Mouse (Mus musculus): ENCODE results near the gene Fam187b. TPM values are rescaled to one million over a fixed set of nuclear protein-coding genes. Genes with fewer than 3 reads are reported as not detected.

Fam187b gene
- polyA plus RNA-seq, 1 experiment from 2014 or later, result 1.4 TPM

DNA sequence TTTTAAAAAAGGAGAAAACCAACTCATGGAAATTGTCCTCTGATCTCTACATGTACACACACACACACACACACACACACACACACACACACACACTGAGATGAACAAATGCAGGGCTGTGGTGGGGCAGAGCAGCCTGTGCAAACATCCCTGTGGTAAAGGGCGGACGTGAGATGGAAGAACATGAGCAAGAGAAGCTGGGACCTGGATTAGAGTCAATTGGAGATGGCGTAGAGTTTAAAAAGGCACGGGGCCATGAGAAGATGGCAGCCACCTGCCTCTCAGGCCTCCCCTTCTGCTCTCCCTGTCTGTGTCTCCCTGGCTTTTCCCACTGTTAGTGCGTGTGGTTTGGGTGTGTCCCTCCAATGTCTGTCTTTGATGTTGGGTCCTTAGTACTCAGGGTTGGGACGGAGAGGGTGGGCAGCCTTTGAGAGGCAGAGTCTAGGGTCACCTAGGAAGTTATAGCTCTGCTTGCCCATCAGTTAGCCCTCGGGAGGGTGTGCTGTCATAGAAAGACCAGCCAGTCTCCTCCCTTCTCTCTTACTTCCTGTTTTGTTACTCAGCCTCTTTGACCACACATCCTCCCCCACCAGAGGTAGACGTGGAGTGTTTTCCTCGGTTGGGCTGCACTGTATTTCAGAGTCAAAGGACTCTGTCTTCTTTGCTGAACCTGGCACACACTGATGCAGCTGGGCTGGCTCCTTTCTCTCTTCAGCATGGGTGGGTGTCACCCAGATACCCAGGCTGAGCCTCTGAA is 60.0 kb downstream of the Fam187b start:
- no peak overlapping the region for H3K4me2 ChIP-seq (replicated peaks)
- H3K36me3 ChIP-seq, result no peaks in the 10 kb centered on the region
- H3K9me3 ChIP-seq (replicated peaks), result no peaks in the 10 kb centered on the region
- H3K27ac ChIP-seq, result no peak overlapping the region
- no peak for ATAC-seq (ENCODE audit: low FRiP score)
- no peaks in the 10 kb centered on the region for H3K4me1 ChIP-seq
- 76% methylated on average over 9 of the region's 9 CpGs for WGBS
- H3K27me3 ChIP-seq, result no peaks in the 10 kb centered on the region
- H3K9ac ChIP-seq, result no peak overlapping the region
- H3K4me3 ChIP-seq, result no peak overlapping the region

DNA sequence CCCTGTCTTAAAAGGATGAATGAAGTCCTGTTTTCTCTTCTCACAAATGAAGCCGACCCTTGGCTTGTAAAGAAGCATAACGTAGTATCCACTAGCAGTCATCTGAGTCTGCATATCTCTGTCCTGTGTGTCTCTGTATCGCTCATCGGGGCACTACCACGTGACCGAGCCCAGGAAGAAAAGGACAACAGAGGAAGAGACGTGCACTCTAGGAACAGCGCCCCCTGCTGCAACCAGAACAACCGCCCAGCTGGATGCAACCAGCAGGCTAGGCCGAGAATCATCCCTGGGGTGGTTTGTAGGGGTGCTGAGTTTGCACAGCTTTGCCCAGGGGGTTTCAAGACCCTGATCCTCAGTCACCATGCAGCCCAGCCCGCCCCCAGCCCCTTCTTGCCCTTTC is 61.2 kb downstream of the Fam187b start:
- Histone ChIP-seq H3K4me3 (no peak overlapping the region), H3K4me1 (no peaks in the 10 kb centered on the region), H3K27me3 (no peaks in the 10 kb centered on the region), H3K27ac (no peak overlapping the region), H3K9me3 (replicated peaks) (no peaks in the 10 kb centered on the region), H3K36me3 (no peaks in the 10 kb centered on the region), H3K4me2 (replicated peaks) (no peak overlapping the region), H3K9ac (no peak overlapping the region)
- ATAC-seq (ENCODE audit: low FRiP score), result no peak
- WGBS, result 66% methylated on average over 11 of the region's 11 CpGs

DNA sequence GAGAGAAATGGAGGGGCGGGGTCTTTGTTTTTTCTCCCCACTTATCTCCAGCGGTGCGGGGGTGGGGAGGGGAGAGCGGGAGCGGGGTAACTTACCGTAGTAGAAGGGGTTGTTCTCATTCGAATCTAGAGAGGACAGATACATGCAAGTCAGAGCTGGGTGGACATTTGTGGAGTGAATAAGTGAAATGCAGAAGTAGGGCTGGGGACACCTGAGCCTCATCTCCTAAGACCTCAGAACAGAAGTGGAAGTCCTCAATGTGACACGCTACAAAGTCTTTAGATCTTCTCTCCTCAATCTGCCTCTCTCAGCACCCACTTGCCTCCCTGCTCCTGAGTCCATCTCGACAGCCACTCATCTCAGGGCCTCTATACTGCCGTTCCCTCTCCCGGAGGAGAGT is 61.7 kb downstream of the Fam187b start:
- no peak for ATAC-seq (ENCODE audit: low FRiP score)
- H3K4me3 ChIP-seq, result no peak overlapping the region
- WGBS, result 82% methylated on average over 9 of the region's 11 CpGs

DNA sequence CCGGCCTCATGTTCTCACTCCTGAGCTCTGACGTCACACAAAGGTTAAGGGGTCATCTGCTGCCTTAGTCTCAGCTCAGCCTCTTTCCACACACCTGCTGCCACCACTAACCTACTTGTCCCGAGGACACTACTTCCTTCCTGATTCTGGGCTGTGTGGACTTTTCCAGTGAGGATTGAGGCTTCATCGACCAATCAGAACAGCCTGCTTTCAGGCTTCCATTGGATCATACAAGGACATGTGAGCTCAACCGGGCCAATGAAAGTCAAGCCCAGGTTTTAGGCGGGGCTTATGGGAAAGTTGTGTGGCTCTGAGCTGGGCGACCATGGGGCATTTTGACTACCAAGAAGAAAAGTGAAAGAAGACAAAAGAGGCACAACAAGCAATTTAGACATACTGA is 63.3 kb downstream of the Fam187b start:
- no peak for ATAC-seq (ENCODE audit: low FRiP score)
- peaks cover 18% of the 10 kb centered on the region for H3K27me3 ChIP-seq
- no peak overlapping the region for H3K27ac ChIP-seq
- H3K4me2 ChIP-seq (replicated peaks), result no peak overlapping the region
- WGBS, result 85% methylated on average over 7 of the region's 7 CpGs
- H3K36me3 ChIP-seq, result no peaks in the 10 kb centered on the region
- no peaks in the 10 kb centered on the region for H3K9me3 ChIP-seq (replicated peaks)
- no peak overlapping the region for H3K4me3 ChIP-seq
- H3K4me1 ChIP-seq, result peaks cover 5% of the 10 kb centered on the region
- H3K9ac ChIP-seq, result no peak overlapping the region

More for the DNA sequence above, 61.7 kb downstream of the Fam187b start:
- Histone ChIP-seq H3K27ac (no peak overlapping the region), H3K36me3 (no peaks in the 10 kb centered on the region), H3K9me3 (replicated peaks) (no peaks in the 10 kb centered on the region), H3K27me3 (peaks cover 2% of the 10 kb centered on the region; the same call in 1 of the 2 replicates), H3K4me1 (no peaks in the 10 kb centered on the region), H3K9ac (no peak overlapping the region), H3K4me2 (replicated peaks) (no peak overlapping the region)

GRCm38 (mm10) chr7:31037675-31038074 is 64.1 kb downstream of the Fam187b start:
- no peak overlapping the region for H3K4me3 ChIP-seq
- H3K27me3 ChIP-seq, result peaks cover 26% of the 10 kb centered on the region

DNA sequence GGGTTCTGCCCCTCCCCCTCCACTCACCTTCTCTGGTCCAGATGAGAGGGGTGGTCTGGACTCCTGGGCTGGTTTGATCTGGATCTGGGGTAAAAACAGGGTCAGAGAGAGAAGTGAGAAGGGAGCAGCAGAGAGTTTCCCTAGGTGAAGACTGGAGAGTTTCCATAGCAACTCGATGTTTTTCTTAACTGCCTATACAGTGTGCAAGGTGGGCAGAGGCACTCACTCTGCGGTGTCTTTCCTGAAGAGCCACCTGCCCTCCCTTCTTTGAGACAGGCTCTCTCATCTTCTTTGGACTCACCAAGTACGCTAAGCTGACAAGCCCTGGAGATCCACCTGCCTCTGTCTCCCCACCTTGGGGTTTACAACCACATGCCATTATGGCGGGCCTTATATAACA is 65.4 kb downstream of the Fam187b start:
- Histone ChIP-seq H3K9ac (no peak overlapping the region), H3K36me3 (no peaks in the 10 kb centered on the region), H3K4me1 (peaks cover 11% of the 10 kb centered on the region), H3K4me2 (replicated peaks) (no peak overlapping the region), H3K9me3 (replicated peaks) (no peaks in the 10 kb centered on the region), H3K27ac (no peak overlapping the region), H3K27me3 (peaks cover 38% of the 10 kb centered on the region), H3K4me3 (no peak overlapping the region)
- no peak for ATAC-seq (ENCODE audit: low FRiP score)
- WGBS, result 88% methylated on average over 4 of the region's 4 CpGs

More at GRCm38 (mm10) chr7:31037675-31038074, 64.1 kb downstream of the Fam187b start:
- ATAC-seq (ENCODE audit: low FRiP score), result no peak
- H3K36me3 ChIP-seq, result no peaks in the 10 kb centered on the region
- no peak overlapping the region for H3K4me2 ChIP-seq (replicated peaks)
- no peaks in the 10 kb centered on the region for H3K9me3 ChIP-seq (replicated peaks)
- 90% methylated on average over 2 of the region's 2 CpGs for WGBS
- H3K27ac ChIP-seq, result no peak overlapping the region
- H3K4me1 ChIP-seq, result peaks cover 11% of the 10 kb centered on the region
- no peak overlapping the region for H3K9ac ChIP-seq

Other genes starting within 250 kb of the Fam187b start
- gene Tmem147, start 244.2 kb upstream of the Fam187b start, polyA plus RNA-seq (2016; fragmentation: Nextera tagmentation; extraction: Ambion mirVana), result 147 and 164 TPM in 2 replicates
- gene Gapdhs, start 230.1 kb upstream of the Fam187b start, polyA plus RNA-seq (2016; fragmentation: Nextera tagmentation; extraction: Ambion mirVana), result 0.76 and 1.1 TPM in 2 replicates
- 1.7 and 2.5 TPM in 2 replicates for gene Sbsn, start 222.3 kb upstream of the Fam187b start, polyA plus RNA-seq (2016; fragmentation: Nextera tagmentation; extraction: Ambion mirVana)
- gene Dmkn, start 210.0 kb upstream of the Fam187b start, polyA plus RNA-seq (2016; fragmentation: Nextera tagmentation; extraction: Ambion mirVana), result 0.59 and 0.67 TPM in 2 replicates
- not detected in 2 replicates for gene Krtdap, start 185.9 kb upstream of the Fam187b start, polyA plus RNA-seq (2016; fragmentation: Nextera tagmentation; extraction: Ambion mirVana)
- gene Ffar2, start 150.0 kb upstream of the Fam187b start, polyA plus RNA-seq (2016; fragmentation: Nextera tagmentation; extraction: Ambion mirVana), result not detected in 2 replicates
- not detected in 2 replicates for gene Ffar3, start 117.6 kb upstream of the Fam187b start, polyA plus RNA-seq (2016; fragmentation: Nextera tagmentation; extraction: Ambion mirVana)
- not detected in 2 replicates for gene Ffar1, start 112.2 kb upstream of the Fam187b start, polyA plus RNA-seq (2016; fragmentation: Nextera tagmentation; extraction: Ambion mirVana)
- gene Cd22, start 93.4 kb upstream of the Fam187b start, polyA plus RNA-seq (2016; fragmentation: Nextera tagmentation; extraction: Ambion mirVana), result not detected in 2 replicates
- gene Mag, start 58.9 kb upstream of the Fam187b start, polyA plus RNA-seq (2016; fragmentation: Nextera tagmentation; extraction: Ambion mirVana), result 0.56 and 0.61 TPM in 2 replicates
- not detected in 2 replicates for gene Hamp2, start 49.1 kb upstream of the Fam187b start, polyA plus RNA-seq (2016; fragmentation: Nextera tagmentation; extraction: Ambion mirVana)
- not detected in 2 replicates for gene Hamp, start 29.8 kb upstream of the Fam187b start, polyA plus RNA-seq (2016; fragmentation: Nextera tagmentation; extraction: Ambion mirVana)
- 29.7 and 32.7 TPM in 2 replicates for gene Usf2, start 17.0 kb upstream of the Fam187b start, polyA plus RNA-seq (2016; fragmentation: Nextera tagmentation; extraction: Ambion mirVana)
- 16.6 and 20.2 TPM in 2 replicates for gene Lsr, start 326 bp upstream of the Fam187b start, polyA plus RNA-seq (2016; fragmentation: Nextera tagmentation; extraction: Ambion mirVana)
- gene Fxyd5, start 68.7 kb downstream of the Fam187b start, polyA plus RNA-seq (2016; fragmentation: Nextera tagmentation; extraction: Ambion mirVana), result 9.6 and 10.4 TPM in 2 replicates
- gene Fxyd7, start 77.7 kb downstream of the Fam187b start, polyA plus RNA-seq (2016; fragmentation: Nextera tagmentation; extraction: Ambion mirVana), result 26.3 and 29.8 TPM in 2 replicates
- 25.3 and 34.7 TPM in 2 replicates for gene Fxyd1, start 83.4 kb downstream of the Fam187b start, polyA plus RNA-seq (2016; fragmentation: Nextera tagmentation; extraction: Ambion mirVana)
- gene Lgi4, start 85.6 kb downstream of the Fam187b start, polyA plus RNA-seq (2016; fragmentation: Nextera tagmentation; extraction: Ambion mirVana), result 2.1 TPM in 2 replicates
- 5.5 and 12.3 TPM in 2 replicates for gene Fxyd3, start 102.9 kb downstream of the Fam187b start, polyA plus RNA-seq (2016; fragmentation: Nextera tagmentation; extraction: Ambion mirVana)
- gene Hpn, start 141.5 kb downstream of the Fam187b start, polyA plus RNA-seq (2016; fragmentation: Nextera tagmentation; extraction: Ambion mirVana), result 2.3 and 2.7 TPM in 2 replicates
- gene Scn1b, start 153.2 kb downstream of the Fam187b start, polyA plus RNA-seq (2016; fragmentation: Nextera tagmentation; extraction: Ambion mirVana), result 2.7 and 3.8 TPM in 2 replicates
- gene Gramd1a, start 182.1 kb downstream of the Fam187b start, polyA plus RNA-seq (2016; fragmentation: Nextera tagmentation; extraction: Ambion mirVana), result 185 and 202 TPM in 2 replicates